Comparison of ENCODE assay signal across 8 mouse cellular contexts in genomic region chr8:121685419-121685818, GRCm38 (mm10). TPM values are rescaled to one million over a fixed set of nuclear protein-coding genes. Genes with fewer than 3 reads are reported as not detected.
DNase-seq lines count a peak whose midpoint lies in the region; ATAC-seq and TF ChIP-seq lines count a peak whose summit lies in the region.

No protein-coding gene starts in this region.

- no peak for TF ChIP-seq EP300 in liver, embryonic 14.5 days (IDR thresholded peaks at IDR 0.05; ENCODE audit: low read depth)

- no peak for TF ChIP-seq POLR2A in bone marrow macrophage, adult 2 months (IDR thresholded peaks at IDR 0.05; ENCODE audit: borderline replicate concordance, low read depth, low read length)

- H3K4me3 ChIP-seq in midbrain, embryonic 11.5 days (ENCODE audit: low read depth, low read length) = no peak overlapping the region
- H3K4me3 ChIP-seq in midbrain, embryonic 15.5 days = no peak overlapping the region
- no peak overlapping the region for H3K4me3 ChIP-seq in bone marrow macrophage, adult 2 months (ENCODE audit: insufficient read depth, low read length)
- H3K4me3 ChIP-seq in liver, embryonic 14.5 days (ENCODE audit: insufficient read depth in 1 of 2, low read depth in 2 of 2, low read length in 2 of 2) = no peak overlapping the region

- H3K27me3 ChIP-seq in midbrain, embryonic 11.5 days (ENCODE audit: control insufficient read depth, insufficient read depth, low read length) = no peaks in the 10 kb centered on the region
- no peaks in the 10 kb centered on the region for H3K27me3 ChIP-seq in midbrain, embryonic 15.5 days (replicated peaks)
- H3K27me3 ChIP-seq in liver, embryonic 14.5 days (ENCODE audit: control insufficient read depth, insufficient read depth, low read length) = no peaks in the 10 kb centered on the region

- no peaks in the 10 kb centered on the region for H3K9me3 ChIP-seq in midbrain, embryonic 11.5 days (ENCODE audit: control insufficient read depth, low read length)
- H3K9me3 ChIP-seq in midbrain, embryonic 15.5 days = no peaks in the 10 kb centered on the region
- no peaks in the 10 kb centered on the region for H3K9me3 ChIP-seq in liver, embryonic 14.5 days (ENCODE audit: control insufficient read depth, low read length)

- peak; percentile 82 for TF ChIP-seq CTCF in bone marrow macrophage, adult 2 months (IDR thresholded peaks at IDR 0.05; ENCODE audit: low read depth, low read length)
- TF ChIP-seq CTCF in liver, embryonic 14.5 days (IDR thresholded peaks at IDR 0.05; ENCODE audit: low read depth) = peak; percentile 78

- H3K4me1 ChIP-seq in midbrain, embryonic 11.5 days (ENCODE audit: control insufficient read depth, insufficient read depth, low read length) = peaks cover 13% of the 10 kb centered on the region
- peaks cover 23% of the 10 kb centered on the region for H3K4me1 ChIP-seq in midbrain, embryonic 15.5 days
- H3K4me1 ChIP-seq in bone marrow macrophage, adult 2 months (ENCODE audit: control insufficient read depth, insufficient read depth, low read length) = no peaks in the 10 kb centered on the region
- no peaks in the 10 kb centered on the region for H3K4me1 ChIP-seq in liver, embryonic 14.5 days (replicated peaks; ENCODE audit: control insufficient read depth in 2 of 2, insufficient read depth in 2 of 2, low read length in 1 of 2)

- ATAC-seq in cerebellum, adult (ENCODE audit: insufficient number of reproducible peaks, low FRiP score, low TSS enrichment) = no peak; the same call in 1 of the 2 replicates
- ATAC-seq in midbrain, embryonic 11.5 days (ENCODE audit: low FRiP score) = no peak
- no peak for ATAC-seq in midbrain, embryonic 15.5 days (replicated peaks)
- ATAC-seq in liver, embryonic 14.5 days (ENCODE audit: insufficient read depth) = no peak

- H3K27ac ChIP-seq in midbrain, embryonic 11.5 days (ENCODE audit: low read depth, low read length) = no peak overlapping the region
- no peak overlapping the region for H3K27ac ChIP-seq in midbrain, embryonic 15.5 days
- no peak overlapping the region for H3K27ac ChIP-seq in bone marrow macrophage, adult 2 months (ENCODE audit: insufficient read depth, low read depth, low read length)
- H3K27ac ChIP-seq in liver, embryonic 14.5 days = no peak overlapping the region

- H3K4me2 ChIP-seq in midbrain, embryonic 11.5 days = no peak overlapping the region
- H3K4me2 ChIP-seq in midbrain, embryonic 15.5 days = no peak overlapping the region
- no peak overlapping the region for H3K4me2 ChIP-seq in liver, embryonic 14.5 days (ENCODE audit: low read depth)

- DNase-seq in cerebellum, adult 11 months = peak; percentile 66
- DNase-seq in midbrain, embryonic 11.5 days (ENCODE audit: low spot score, missing footprints) = peak; percentile 91
- DNase-seq in forelimb bud, embryonic 11.5 days (ENCODE audit: low read depth, low spot score) = peak; percentile 29
- no peak for DNase-seq in liver, embryonic 14.5 days (ENCODE audit: low read depth in 3 of 3, low spot score in 3 of 3)
- DNase-seq in testis, postnatal 10 days (ENCODE audit: low spot score) = peak; percentile 79

- no peak overlapping the region for H3K9ac ChIP-seq in midbrain, embryonic 11.5 days (ENCODE audit: low read length)
- no peak overlapping the region for H3K9ac ChIP-seq in midbrain, embryonic 15.5 days
- H3K9ac ChIP-seq in liver, embryonic 14.5 days (replicated peaks) = no peak overlapping the region

- WGBS in midbrain, embryonic 11.5 days = 21% methylated on average over 4 of the region's 4 CpGs
- WGBS in midbrain, embryonic 15.5 days = 28% methylated on average over 4 of the region's 4 CpGs
- 10% methylated on average over 4 of the region's 4 CpGs for WGBS in liver, embryonic 14.5 days (ENCODE audit: insufficient replicate concordance)

- H3K36me3 ChIP-seq in midbrain, embryonic 11.5 days (ENCODE audit: control insufficient read depth, insufficient read depth, low read length) = no peaks in the 10 kb centered on the region
- H3K36me3 ChIP-seq in midbrain, embryonic 15.5 days (replicated peaks) = no peaks in the 10 kb centered on the region
- H3K36me3 ChIP-seq in liver, embryonic 14.5 days (replicated peaks; ENCODE audit: control insufficient read depth, insufficient read depth, low read depth) = no peaks in the 10 kb centered on the region

RNA-seq across cellular contexts. Expression of gene Zcchc14, which starts 32.7 kb away (rescaled TPM):
- polyA plus RNA-seq in midbrain, embryonic 11.5 days (2014; fragmentation: Nextera tagmentation; extraction: Ambion mirVana) = 20.7 and 22.7 TPM in 2 replicates
- 25.4 and 28.0 TPM in 2 replicates for polyA plus RNA-seq in midbrain, embryonic 15.5 days (2015; fragmentation: Nextera tagmentation; extraction: Ambion mirVana)
- 5.1 and 8.2 TPM in 2 replicates for polyA plus RNA-seq in bone marrow macrophage, adult 2 months (2012; ENCODE audit: insufficient read depth, insufficient read length, missing spikeins)
- 1.6 and 1.7 TPM in 2 replicates for polyA plus RNA-seq in liver, embryonic 14.5 days (2012; rRNA removed)
- 1.3 and 1.5 TPM in 2 replicates for polyA plus RNA-seq in liver, embryonic 14.5 days (2014; fragmentation: Nextera tagmentation; extraction: Ambion mirVana)

RNA-seq across cellular contexts. Expression of gene Jph3, which starts 44.0 kb away (rescaled TPM):
- 10.2 and 10.4 TPM in 2 replicates for polyA plus RNA-seq in midbrain, embryonic 11.5 days (2014; fragmentation: Nextera tagmentation; extraction: Ambion mirVana)
- polyA plus RNA-seq in midbrain, embryonic 15.5 days (2015; fragmentation: Nextera tagmentation; extraction: Ambion mirVana) = 111 and 114 TPM in 2 replicates
- polyA plus RNA-seq in bone marrow macrophage, adult 2 months (2012; ENCODE audit: insufficient read depth, insufficient read length, missing spikeins) = not detected in 2 replicates
- 0.08 TPM in 1 of 2 replicates, not detected in the other for polyA plus RNA-seq in liver, embryonic 14.5 days (2012; rRNA removed)
- polyA plus RNA-seq in liver, embryonic 14.5 days (2014; fragmentation: Nextera tagmentation; extraction: Ambion mirVana) = 0.08 TPM in 1 of 2 replicates, not detected in the other

Comparison
In these comparisons a context has a peak if more than half of its experiments do, and no peak if none do; other contexts are left out.
1. DNase-seq: peak in cerebellum, adult 11 months (single experiment), midbrain, embryonic 11.5 days (single experiment), forelimb bud, embryonic 11.5 days (single experiment) and testis, postnatal 10 days (single experiment); none in liver, embryonic 14.5 days (0 of 3).
2. RNA of gene Jph3, which starts 44.0 kb away (polyA plus RNA-seq): 111 to 114 TPM in midbrain, embryonic 15.5 days and 10.2 to 10.4 TPM in midbrain, embryonic 11.5 days; 0.08 TPM in liver, embryonic 14.5 days and not detected in bone marrow macrophage, adult 2 months; every median in the first group is over 10 times any median in the second.